Mouse (Mus musculus) retina, postnatal 1 day (tissue): ENCODE measurements around the gene Rfx8.

ENCODE experiments used
- DNase-seq: peaks from one replicate; pipeline ENCODE4 v3.0.0-alpha.2; 2012

Gene Rfx8

GRCm38 (mm10) chr1:39734311-39734710 lies 13.5 kb upstream of the Rfx8 start:
- DNase-seq: no peak

- no peak for DNase-seq
Observed at GRCm38 (mm10) chr1:39733876-39734275, 13.1 kb upstream of the Rfx8 start.

GRCm38 (mm10) chr1:39732081-39732480 lies 11.3 kb upstream of the Rfx8 start:
- DNase-seq: peak; percentile 61

GRCm38 (mm10) chr1:39731543-39731942 lies 10.7 kb upstream of the Rfx8 start:
- peak; percentile 50 for DNase-seq

- DNase-seq: peak; percentile 87
Observed at GRCm38 (mm10) chr1:39730868-39731267, 10.1 kb upstream of the Rfx8 start.

GRCm38 (mm10) chr1:39729919-39730318 lies 9.1 kb upstream of the Rfx8 start:
- no peak for DNase-seq

GRCm38 (mm10) chr1:39721351-39721726 lies 542 bp upstream of the Rfx8 start:
- DNase-seq: peak; percentile 36

- no peak for DNase-seq
Observed at GRCm38 (mm10) chr1:39720186-39720585, 611 bp downstream of the Rfx8 start.

GRCm38 (mm10) chr1:39715551-39715950 lies 5.2 kb downstream of the Rfx8 start:
- DNase-seq: no peak

- DNase-seq: no peak
Observed at GRCm38 (mm10) chr1:39714729-39715128, 6.1 kb downstream of the Rfx8 start.

GRCm38 (mm10) chr1:39713842-39714658 lies 6.7 kb downstream of the Rfx8 start:
- no peak for DNase-seq

GRCm38 (mm10) chr1:39713300-39713699 lies 7.5 kb downstream of the Rfx8 start:
- DNase-seq: no peak

GRCm38 (mm10) chr1:39712261-39712660 lies 8.5 kb downstream of the Rfx8 start:
- no peak for DNase-seq

- no peak for DNase-seq
Observed at GRCm38 (mm10) chr1:39710604-39711003, 10.2 kb downstream of the Rfx8 start.

- no peak for DNase-seq
Observed at GRCm38 (mm10) chr1:39710016-39710415, 10.8 kb downstream of the Rfx8 start.

GRCm38 (mm10) chr1:39708778-39709177 lies 12.0 kb downstream of the Rfx8 start:
- no peak for DNase-seq

- no peak for DNase-seq
Observed at GRCm38 (mm10) chr1:39702216-39703046, 18.4 kb downstream of the Rfx8 start.

- DNase-seq: peak; percentile 84
Observed at GRCm38 (mm10) chr1:39701274-39701602, 19.6 kb downstream of the Rfx8 start.

- no peak for DNase-seq
Observed at GRCm38 (mm10) chr1:39700599-39701273, 20.1 kb downstream of the Rfx8 start.

- peak; percentile 69 for DNase-seq
Observed at GRCm38 (mm10) chr1:39698456-39698855, 22.3 kb downstream of the Rfx8 start.

GRCm38 (mm10) chr1:39695198-39695597 lies 25.6 kb downstream of the Rfx8 start:
- DNase-seq: no peak

- no peak for DNase-seq
Observed at GRCm38 (mm10) chr1:39694756-39695155, 26.0 kb downstream of the Rfx8 start.

- no peak for DNase-seq
Observed at GRCm38 (mm10) chr1:39691974-39692373, 28.8 kb downstream of the Rfx8 start.

- no peak for DNase-seq
Observed at GRCm38 (mm10) chr1:39691061-39691460, 29.7 kb downstream of the Rfx8 start.
